Mouse (Mus musculus): ENCODE measurements at regions not wholly inside any gene's neighbourhood (a gene's known extent, or its start where the extent isn't known, plus 50 kb on each side); places are given as distances from the start of the nearest gene placed in this dataset.

DNA sequence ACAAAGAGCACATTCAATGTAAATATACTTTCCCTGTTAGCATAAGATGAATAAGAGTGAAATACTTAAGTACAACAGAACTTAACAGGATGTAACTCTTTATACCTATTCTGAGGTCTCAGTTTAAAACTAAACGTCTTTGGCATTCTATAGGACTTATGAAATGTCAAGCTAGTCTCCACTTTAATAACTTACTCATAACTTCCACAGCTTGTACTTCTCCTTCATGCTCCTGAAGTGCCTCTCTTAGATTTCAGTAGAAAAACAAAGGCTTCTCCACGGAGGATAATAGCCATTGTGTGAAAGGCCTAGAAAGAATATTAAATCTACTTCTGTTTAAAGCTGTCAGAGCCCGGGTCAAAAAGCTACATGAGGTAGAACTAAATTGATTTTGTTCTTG lies 117.9 kb upstream of the Kynu start:
- TF ChIP-seq CTCF (IDR thresholded peaks at IDR 0.05; ENCODE audit: low read depth, low read length) = no peak
- TF ChIP-seq GATA2 (IDR thresholded peaks at IDR 0.05; ENCODE audit: borderline replicate concordance, low read depth, low read length) = no peak
- TF ChIP-seq GATA1 (IDR thresholded peaks at IDR 0.05; ENCODE audit: borderline replicate concordance, low read length) = no peak
